Mouse (Mus musculus) heart, adult 18-20 months (tissue): ENCODE results near the gene Prkcz. TPM values are rescaled to one million over a fixed set of nuclear protein-coding genes. Genes with fewer than 3 reads are reported as not detected.

Source experiments
- DNase-seq, 2 experiments: peaks; one replicate each; pipeline ENCODE4 v3.0.0; 2021 to 2022; ENCODE audit warnings: mixed read lengths in 1 of 2
- total RNA-seq, 2 experiments: library from RNA; stranded (reverse); gene quantifications; 2 replicates each; pipeline ENCODE4 v1.2.3; 2021

The Prkcz gene
- total RNA-seq, 2 experiments from 2014 or later = 3.6 to 4.8 TPM

- DNase-seq = peak in 1 of 2 experiments; percentile 58
Observed at GRCm38 (mm10) chr4:155220213-155221100, 140.7 kb downstream of the Prkcz start.

- DNase-seq = peak in 1 of 2 experiments; percentile 50
Observed at GRCm38 (mm10) chr4:155219271-155220212, 141.6 kb downstream of the Prkcz start.

GRCm38 (mm10) chr4:155218104-155218732 lies 142.9 kb downstream of the Prkcz start:
- DNase-seq = no peak

GRCm38 (mm10) chr4:155217241-155218103 lies 143.7 kb downstream of the Prkcz start:
- peak; percentile 67 to 77 for DNase-seq

GRCm38 (mm10) chr4:155215773-155216630 lies 145.2 kb downstream of the Prkcz start:
- peak; percentile 79 to 84 for DNase-seq

GRCm38 (mm10) chr4:155215203-155215602 lies 146.0 kb downstream of the Prkcz start:
- peak in 1 of 2 experiments; percentile 54 for DNase-seq

- no peak for DNase-seq
Observed at GRCm38 (mm10) chr4:155214793-155215192, 146.4 kb downstream of the Prkcz start.

GRCm38 (mm10) chr4:155214188-155214587 lies 147.0 kb downstream of the Prkcz start:
- DNase-seq = no peak

- DNase-seq = no peak
Observed at GRCm38 (mm10) chr4:155213752-155214054, 147.5 kb downstream of the Prkcz start.

- no peak for DNase-seq
Observed at GRCm38 (mm10) chr4:155213052-155213751, 148.0 kb downstream of the Prkcz start.

Other genes with a start within 250 kb of the Prkcz start
- 10 to 100 TPM; 48.6 to 50.2 TPM for gene Ski, start 138.8 kb downstream of the Prkcz start, total RNA-seq
- 10 to 100 TPM; 19.2 to 20.3 TPM for gene Faap20, start 111.6 kb downstream of the Prkcz start, total RNA-seq
- gene Gabrd, start 36.8 kb upstream of the Prkcz start, total RNA-seq = not detected
- under 1 TPM in 1 of 2 experiments, not detected in 1; 0.31 TPM for gene Cfap74, start 47.8 kb upstream of the Prkcz start, total RNA-seq
- gene Tmem52, start 107.8 kb upstream of the Prkcz start, total RNA-seq = 1 to 10 TPM; 4.8 to 6.4 TPM
- 100 to 1,000 TPM; 144 to 197 TPM for gene Gnb1, start 130.0 kb upstream of the Prkcz start, total RNA-seq
- 10 to 100 TPM; 30.6 to 32.5 TPM for gene Nadk, start 201.0 kb upstream of the Prkcz start, total RNA-seq
- 1 to 10 TPM; 9.0 TPM for gene Slc35e2, start 240.1 kb upstream of the Prkcz start, total RNA-seq